Mouse (Mus musculus) stomach, postnatal 0 days (tissue): Measurements from ENCODE around the gene AI854703.

Experiments
- CTCF ChIP-seq: IDR thresholded peaks from 2 replicates; pipeline ENCODE4 v1.5.1; 2016; ENCODE audit warnings: antibody characterized with exemption, low read depth, mild to moderate bottlenecking, moderate library complexity
- EP300 ChIP-seq: optimal IDR thresholded peaks from 2 replicates; pipeline ENCODE3; 2016; ENCODE audit warnings: antibody characterized with exemption

- peak; percentile 88 for TF ChIP-seq CTCF
- no peak for TF ChIP-seq EP300
Measured at GRCm38 (mm10) chr6:48582037-48582436, 44.5 kb upstream of the AI854703 start.
